Mouse (Mus musculus): ENCODE data around the gene Gdpgp1.

- no peak for TF ChIP-seq POLR2A (IDR thresholded peaks at IDR 0.05; ENCODE audit: insufficient read length, low read depth)
- no peak for TF ChIP-seq MAX (IDR thresholded peaks at IDR 0.05; ENCODE audit: low read depth)
- TF ChIP-seq TCF3 (IDR thresholded peaks at IDR 0.05; ENCODE audit: insufficient read length, low read depth), result no peak
- TF ChIP-seq USF1 (IDR thresholded peaks at IDR 0.05; ENCODE audit: low read depth), result no peak
- TF ChIP-seq MYOD1 (IDR thresholded peaks at IDR 0.05; ENCODE audit: control insufficient read depth in 1 of 3, insufficient read length in 2 of 3, low read depth in 2 of 3), result no peak
- no peak for TF ChIP-seq TCF12 (IDR thresholded peaks at IDR 0.05; ENCODE audit: insufficient read depth, poor library complexity, severe bottlenecking)
- no peak for TF ChIP-seq SRF (IDR thresholded peaks at IDR 0.05; ENCODE audit: control insufficient read depth, insufficient read length, low read depth)
- no peak for TF ChIP-seq E2F4 (IDR thresholded peaks at IDR 0.05; ENCODE audit: insufficient read depth)
- TF ChIP-seq POLR2AphosphoS2 (IDR thresholded peaks at IDR 0.05; ENCODE audit: insufficient read length, low read depth), result no peak
- no peak for TF ChIP-seq REST (IDR thresholded peaks at IDR 0.05; ENCODE audit: insufficient read depth, insufficient read length)
- no peak for TF ChIP-seq MYOG (IDR thresholded peaks at IDR 0.05; ENCODE audit: control insufficient read depth in 1 of 3, insufficient read depth in 1 of 3, insufficient read length in 2 of 3, low read depth in 2 of 3)
- TF ChIP-seq CEBPB (IDR thresholded peaks at IDR 0.05; ENCODE audit: insufficient read depth, poor library complexity, severe bottlenecking), result no peak
Observed at GRCm38 (mm10) chr7:80184968-80185367, 47.7 kb upstream of the Gdpgp1 start.
